1 mouse cellular context compared by ENCODE assay signal in the genomic region with DNA sequence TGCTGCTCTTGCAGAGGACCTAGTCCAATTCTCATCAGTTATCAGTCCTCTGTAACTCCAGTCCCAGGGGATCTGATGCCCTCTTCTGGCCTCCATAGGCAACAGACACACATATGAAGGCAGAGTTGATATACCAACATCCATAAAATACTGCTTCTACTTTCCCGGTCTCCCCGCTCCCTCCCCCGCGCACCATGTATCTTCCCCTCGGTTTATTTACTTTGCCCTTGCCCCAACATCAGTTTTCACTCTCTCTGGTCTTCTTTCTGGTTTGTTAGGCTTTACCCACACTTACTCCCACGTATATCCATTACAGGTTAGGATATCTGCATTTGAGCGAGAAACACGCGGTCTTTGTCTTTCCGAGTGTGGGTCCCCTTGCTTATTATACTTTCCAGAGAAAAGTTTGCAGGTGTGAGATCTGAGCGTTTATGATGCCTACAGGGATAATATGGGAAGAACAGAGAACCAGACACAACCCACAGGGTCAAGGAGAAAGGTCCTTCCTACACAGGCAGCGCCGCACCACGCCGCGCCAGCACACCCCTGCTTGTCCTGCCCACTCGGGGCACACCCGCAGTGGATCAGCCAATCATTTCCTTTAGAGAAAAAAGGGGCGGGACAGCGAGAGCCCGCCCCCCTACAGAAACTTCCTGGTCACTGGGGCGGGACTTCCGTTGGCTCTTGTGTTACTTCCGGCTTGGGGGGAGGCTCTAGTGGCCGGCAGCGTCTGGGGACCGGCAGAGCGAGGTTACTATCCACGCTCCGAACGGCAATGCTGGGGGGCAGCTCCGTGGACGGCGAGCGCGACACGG.
TF ChIP-seq lines count a peak whose summit lies in the region.

A gene (plus strand): TSS at position 673 of the 815 bp plus-strand sequence.

TF ChIP-seq in CH12.LX, 34 proteins besides CTCF, POLR2A, EP300 and RAD21 (continued from another document):
- TF ChIP-seq MEF2A (IDR thresholded peaks at IDR 0.05; ENCODE audit: borderline replicate concordance, low read depth, low read length) (peak; percentile 47; the same call in 1 of the 2 replicates), MAX (IDR thresholded peaks at IDR 0.05; ENCODE audit: low read length) (0 out of 2 replicates have a peak, but pooled peaks have one; percentile 58), MYC (IDR thresholded peaks at IDR 0.05; ENCODE audit: low read depth, low read length) (peak; percentile 65), SIN3A (IDR thresholded peaks at IDR 0.05; ENCODE audit: low read length) (peak; percentile 90; the same call in 1 of the 2 replicates), POLR2AphosphoS2 (IDR thresholded peaks at IDR 0.05; ENCODE audit: low read depth, low read length) (0 out of 2 replicates have a peak, but pooled peaks have one; percentile 65), NRF1 (IDR thresholded peaks at IDR 0.05; ENCODE audit: low read depth, low read length) (0 out of 2 replicates have a peak, but pooled peaks have one; percentile 10), ZC3H11A (IDR thresholded peaks at IDR 0.05; ENCODE audit: low read depth, low read length) (no peak), KAT2A (IDR thresholded peaks at IDR 0.05; ENCODE audit: insufficient replicate concordance, low read length) (peak; percentile 76; the same call in 1 of the 2 replicates)
